Mouse (Mus musculus) embryonic facial prominence, embryonic 12.5 days (tissue): ENCODE measurements around the gene Guca2b. TPM values are rescaled to one million over a fixed set of nuclear protein-coding genes. Genes with fewer than 3 reads are reported as not detected.

ENCODE experiments used
- ATAC-seq: fragments of 200-750 bp; cut with Nextera tagmentation; 2 replicates; pipeline ENCODE4 v1.8.0; 2017; ENCODE audit not compliant: insufficient number of reproducible peaks, insufficient read depth, low FRiP score, low TSS enrichment
- H3K27ac ChIP-seq: fragments of 300-500 bp; sonication (generic); 2 replicates; pipeline ENCODE4 v1.5.1; 2016; ENCODE audit warnings: mild to moderate bottlenecking
- H3K27me3 ChIP-seq: fragments of 300-500 bp; sonication (generic); 2 replicates; pipeline ENCODE4 v1.6.1; 2016; ENCODE audit warnings: mild to moderate bottlenecking, moderate library complexity
- H3K36me3 ChIP-seq: fragments of 300-500 bp; sonication (generic); 2 replicates; pipeline ENCODE4 v1.6.1; 2016; ENCODE audit warnings: mild to moderate bottlenecking
- H3K4me1 ChIP-seq: fragments of 300-500 bp; sonication (generic); 2 replicates; pipeline ENCODE4 v1.6.1; 2016
- H3K4me2 ChIP-seq: fragments of 300-500 bp; sonication (generic); replicated peaks from 2 replicates; pipeline ENCODE4 v1.6.1; 2016; ENCODE audit warnings: mild to moderate bottlenecking, moderate library complexity
- H3K4me3 ChIP-seq: fragments of 300-500 bp; sonication (generic); 2 replicates; pipeline ENCODE4 v1.5.1; 2016; ENCODE audit warnings: mild to moderate bottlenecking
- H3K9ac ChIP-seq: fragments of 300-500 bp; sonication (generic); 2 replicates; pipeline ENCODE4 v1.6.1; 2016; ENCODE audit warnings: mild to moderate bottlenecking, moderate library complexity
- H3K9me3 ChIP-seq: fragments of 300-500 bp; sonication (generic); 2 replicates; pipeline ENCODE4 v1.6.1; 2016; ENCODE audit warnings: mild to moderate bottlenecking, moderate library complexity
- WGBS: fragments of 180-500 bp; shearing (Covaris S2); methylation state at CpG from one replicate; pipeline ENCODE4 v1.1.7; 2016; 5-methylcytosine and 5-hydroxymethylcytosine counted together
- polyA plus RNA-seq: library from polyadenylated mRNA; unstranded; fragments of >200 nt; fragmentation: Nextera tagmentation; extraction: Ambion mirVana; gene quantifications from 2 replicates; pipeline ENCODE4 v1.2.1, GENCODE M21; 2016

Gene Guca2b
- polyA plus RNA-seq, 1 experiment from 2014 or later, result not detected

DNA sequence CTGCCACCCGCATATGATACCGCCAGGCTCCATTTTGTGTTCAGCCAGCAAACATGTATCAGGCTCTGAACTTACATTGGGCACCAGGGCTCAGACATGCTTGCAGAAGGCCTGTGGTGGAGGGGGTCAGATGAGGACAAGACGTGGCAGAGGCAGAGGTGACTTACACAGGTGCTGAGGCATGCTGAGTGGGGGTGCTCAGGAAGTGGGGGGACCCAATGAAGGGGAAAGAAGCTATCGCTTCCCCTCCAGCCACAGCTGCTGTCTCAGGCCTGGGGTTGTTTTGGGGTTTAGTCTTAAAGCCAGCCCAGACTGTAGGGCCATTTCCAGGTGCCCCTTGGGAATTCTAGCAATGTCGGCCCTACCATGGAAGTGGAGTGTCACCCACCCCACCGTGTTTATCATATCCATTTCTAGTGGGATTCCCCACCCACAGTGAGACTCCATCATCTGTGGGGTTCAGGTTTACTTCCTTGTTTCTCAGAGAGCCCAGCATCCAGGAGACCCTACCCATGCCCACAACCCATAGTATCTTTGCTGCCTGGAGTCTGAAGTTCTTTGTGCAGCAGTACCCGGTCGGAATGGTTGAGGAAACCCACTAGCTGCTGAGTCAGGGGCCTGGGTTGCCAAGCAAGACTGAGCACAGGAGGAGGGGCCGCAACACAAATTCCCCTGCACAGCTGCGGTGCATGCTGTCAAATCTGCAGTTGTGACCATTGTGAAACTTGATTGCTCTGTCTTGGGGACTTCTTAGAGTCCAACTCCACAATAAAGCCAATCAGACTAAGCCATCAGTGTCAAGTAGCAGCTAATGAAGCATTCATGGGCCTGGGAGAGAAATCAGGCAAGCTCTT is 10.8 kb upstream of the Guca2b start:
- 68% methylated on average over 10 of the region's 10 CpGs for WGBS

GRCm38 (mm10) chr4:119668596-119668995 is 9.8 kb upstream of the Guca2b start:
- no peaks in the 10 kb centered on the region for H3K27me3 ChIP-seq
- H3K36me3 ChIP-seq, result no peaks in the 10 kb centered on the region
- H3K4me1 ChIP-seq, result peaks cover 6% of the 10 kb centered on the region; the same call in 1 of the 2 replicates
- H3K9me3 ChIP-seq, result no peaks in the 10 kb centered on the region
- H3K4me3 ChIP-seq, result no peak overlapping the region
- no peak overlapping the region for H3K27ac ChIP-seq
- ATAC-seq, result no peak
- H3K4me2 ChIP-seq, result no peak overlapping the region
- WGBS, result 70% methylated on average over 4 of the region's 4 CpGs
- H3K9ac ChIP-seq, result no peak overlapping the region

More for the DNA sequence above, 10.8 kb upstream of the Guca2b start:
- Histone ChIP-seq H3K36me3 (no peaks in the 10 kb centered on the region), H3K4me1 (peaks cover 6% of the 10 kb centered on the region; the same call in 1 of the 2 replicates), H3K4me2 (no peak overlapping the region), H3K9me3 (no peaks in the 10 kb centered on the region), H3K9ac (no peak overlapping the region), H3K27ac (no peak overlapping the region), H3K4me3 (no peak overlapping the region), H3K27me3 (no peaks in the 10 kb centered on the region)
- ATAC-seq, result no peak

GRCm38 (mm10) chr4:119668185-119668584 is 9.4 kb upstream of the Guca2b start:
- ATAC-seq, result no peak
- Histone ChIP-seq H3K36me3 (no peaks in the 10 kb centered on the region), H3K4me3 (no peak overlapping the region), H3K4me2 (no peak overlapping the region), H3K4me1 (peaks cover 6% of the 10 kb centered on the region; the same call in 1 of the 2 replicates), H3K9me3 (no peaks in the 10 kb centered on the region), H3K27me3 (no peaks in the 10 kb centered on the region), H3K9ac (no peak overlapping the region), H3K27ac (no peak overlapping the region)
- WGBS, result 83% methylated on average over 3 of the region's 3 CpGs

- Histone ChIP-seq H3K4me1 (peaks cover 6% of the 10 kb centered on the region; the same call in 1 of the 2 replicates), H3K27me3 (no peaks in the 10 kb centered on the region), H3K27ac (no peak overlapping the region), H3K9ac (no peak overlapping the region), H3K4me3 (no peak overlapping the region), H3K9me3 (no peaks in the 10 kb centered on the region), H3K4me2 (no peak overlapping the region), H3K36me3 (no peaks in the 10 kb centered on the region)
- 25% methylated on average over 5 of the region's 5 CpGs for WGBS
- ATAC-seq, result no peak
Observed at GRCm38 (mm10) chr4:119667454-119667853, 8.7 kb upstream of the Guca2b start.

DNA sequence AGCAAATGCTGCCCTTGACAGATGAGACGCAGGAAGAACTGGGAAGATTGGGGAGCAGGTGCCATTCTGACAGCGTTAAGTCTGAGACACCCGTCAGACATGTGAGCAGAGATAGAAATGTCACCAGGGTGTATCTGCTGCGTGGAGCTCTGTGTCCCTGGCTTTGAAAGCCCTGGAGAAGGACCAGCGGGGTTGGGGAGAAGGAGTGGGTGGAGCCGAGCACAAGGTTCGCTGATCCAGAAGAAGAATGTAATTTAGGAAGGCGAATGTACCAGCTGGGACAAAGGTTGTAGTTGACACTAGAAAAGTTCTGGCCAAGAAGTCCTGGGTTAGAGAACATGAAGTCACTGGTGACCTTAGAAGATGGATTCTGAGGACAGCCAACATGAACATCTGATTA is 7.4 kb upstream of the Guca2b start:
- Histone ChIP-seq H3K4me3 (no peak overlapping the region), H3K36me3 (no peaks in the 10 kb centered on the region), H3K9me3 (no peaks in the 10 kb centered on the region), H3K27ac (no peak overlapping the region), H3K4me2 (no peak overlapping the region), H3K9ac (no peak overlapping the region), H3K27me3 (no peaks in the 10 kb centered on the region), H3K4me1 (no peaks in the 10 kb centered on the region; the same call in 1 of the 2 replicates)
- WGBS, result 56% methylated on average over 8 of the region's 8 CpGs
- ATAC-seq, result no peak

GRCm38 (mm10) chr4:119665166-119665565 is 6.4 kb upstream of the Guca2b start:
- WGBS, result 93% methylated on average over 2 of the region's 2 CpGs
- Histone ChIP-seq H3K4me3 (no peak overlapping the region), H3K27ac (no peak overlapping the region), H3K27me3 (no peaks in the 10 kb centered on the region), H3K9me3 (no peaks in the 10 kb centered on the region), H3K4me2 (no peak overlapping the region), H3K4me1 (no peaks in the 10 kb centered on the region; the same call in 1 of the 2 replicates), H3K9ac (no peak overlapping the region), H3K36me3 (no peaks in the 10 kb centered on the region)
- no peak for ATAC-seq

DNA sequence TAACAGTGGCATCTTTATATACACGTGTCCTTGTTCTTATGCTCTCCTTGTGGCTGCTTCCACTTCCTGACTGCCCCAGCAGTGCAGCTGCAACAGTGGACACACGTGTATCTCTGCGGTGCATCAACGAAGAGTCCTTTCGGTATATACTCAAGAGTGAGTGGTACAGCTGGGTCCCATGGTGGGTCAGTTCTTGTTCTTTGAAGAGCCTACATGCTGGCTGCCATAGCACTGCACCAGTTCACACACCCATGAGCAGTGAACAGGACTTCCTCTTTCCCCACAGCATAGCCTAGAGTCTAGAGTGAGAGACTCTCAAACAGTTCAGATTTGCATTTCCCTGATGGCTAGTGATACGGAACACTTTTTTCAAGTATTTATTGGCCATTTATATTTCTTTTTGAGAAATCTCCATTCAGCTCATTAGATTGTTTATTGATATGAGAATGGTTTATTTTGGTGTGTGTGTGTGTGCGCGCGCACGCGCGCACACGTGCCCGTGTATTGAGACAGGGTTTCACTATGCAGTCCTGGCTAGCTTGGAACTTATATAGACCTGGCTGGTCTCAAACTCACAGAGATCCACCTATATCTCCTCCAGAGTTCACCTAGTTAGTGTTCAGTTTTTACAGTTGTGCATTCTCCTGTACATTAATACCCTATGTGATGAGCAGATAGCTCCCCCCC is 4.8 kb upstream of the Guca2b start:
- H3K9me3 ChIP-seq, result no peaks in the 10 kb centered on the region
- ATAC-seq, result no peak
- no peak overlapping the region for H3K4me3 ChIP-seq
- WGBS, result 92% methylated on average over 14 of the region's 14 CpGs
- no peak overlapping the region for H3K27ac ChIP-seq
- no peaks in the 10 kb centered on the region for H3K36me3 ChIP-seq
- 0 out of 2 replicates have a peak, but pooled peaks cover 5% of the 10 kb centered on the region for H3K27me3 ChIP-seq
- no peak overlapping the region for H3K4me2 ChIP-seq
- H3K4me1 ChIP-seq, result no peaks in the 10 kb centered on the region
- no peak overlapping the region for H3K9ac ChIP-seq

DNA sequence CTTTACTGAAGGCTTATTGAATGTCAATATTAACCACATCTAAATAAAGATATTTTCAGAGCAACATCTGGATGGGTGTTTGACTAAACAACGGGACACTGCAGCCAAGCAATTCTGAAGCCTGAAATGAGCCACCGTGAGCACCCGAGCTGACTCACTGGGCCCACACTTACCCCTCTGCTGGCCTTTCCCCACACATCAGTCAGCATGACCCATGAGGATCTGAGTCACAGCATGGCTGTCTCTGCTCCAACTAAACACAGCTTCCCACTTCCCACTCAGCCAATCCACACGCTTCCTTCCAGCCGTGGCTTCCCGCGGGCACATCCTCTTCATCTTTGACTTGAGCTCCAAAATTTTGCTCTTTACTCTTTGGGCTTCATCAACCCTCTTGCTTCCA is 4.2 kb upstream of the Guca2b start:
- 0 out of 2 replicates have a peak, but pooled peaks cover 5% of the 10 kb centered on the region for H3K27me3 ChIP-seq
- no peaks in the 10 kb centered on the region for H3K4me1 ChIP-seq
- H3K36me3 ChIP-seq, result no peaks in the 10 kb centered on the region
- WGBS, result 85% methylated on average over 7 of the region's 7 CpGs
- no peak overlapping the region for H3K4me3 ChIP-seq
- no peak for ATAC-seq
- H3K27ac ChIP-seq, result no peak overlapping the region
- H3K9ac ChIP-seq, result no peak overlapping the region
- H3K9me3 ChIP-seq, result no peaks in the 10 kb centered on the region
- H3K4me2 ChIP-seq, result no peak overlapping the region

DNA sequence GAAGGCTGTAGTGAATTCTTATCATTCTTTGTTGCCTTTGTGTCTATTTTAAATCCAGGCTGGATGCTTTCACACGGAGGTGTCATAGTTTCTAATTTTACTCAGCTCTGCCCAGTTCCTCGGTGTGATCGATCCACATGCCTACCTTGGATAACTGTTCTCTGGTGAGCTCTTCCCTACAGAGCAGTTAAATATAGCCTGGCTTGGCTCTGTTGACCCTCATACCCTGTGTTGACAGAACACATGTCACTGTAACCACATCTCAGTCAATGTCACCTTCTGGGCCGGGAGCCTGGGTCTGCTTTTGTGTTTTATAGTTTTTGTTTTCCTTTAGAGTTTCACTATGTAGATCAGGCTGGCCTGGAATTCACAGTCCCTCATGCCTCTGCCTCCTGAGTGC is 3.4 kb upstream of the Guca2b start:
- H3K36me3 ChIP-seq, result no peaks in the 10 kb centered on the region
- ATAC-seq, result no peak
- H3K4me2 ChIP-seq, result no peak overlapping the region

DNA sequence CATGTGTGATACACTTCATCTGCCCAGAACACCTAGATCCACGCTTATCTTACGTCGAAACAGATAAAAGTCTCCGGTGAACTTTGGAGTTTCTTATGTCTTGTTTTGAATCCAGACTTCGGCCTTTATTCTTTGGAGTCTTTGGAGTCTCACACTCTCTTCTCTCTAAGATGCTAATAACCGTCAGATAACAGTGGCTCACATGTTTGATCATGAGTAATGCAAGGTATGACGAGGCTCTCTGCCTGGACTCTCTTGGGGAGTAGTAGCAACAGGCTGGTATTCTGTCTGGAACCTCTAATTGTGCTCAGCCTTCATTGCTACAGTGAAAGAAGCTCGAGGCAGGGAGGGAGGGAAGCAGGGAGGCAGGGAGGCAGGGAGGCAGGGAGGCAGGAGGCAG is 1.3 kb upstream of the Guca2b start:
- H3K9ac ChIP-seq, result no peak overlapping the region
- no peaks in the 10 kb centered on the region for H3K36me3 ChIP-seq
- no peak overlapping the region for H3K27ac ChIP-seq
- H3K27me3 ChIP-seq, result 0 out of 2 replicates have a peak, but pooled peaks cover 5% of the 10 kb centered on the region
- ATAC-seq, result no peak
- H3K4me1 ChIP-seq, result no peaks in the 10 kb centered on the region
- no peaks in the 10 kb centered on the region for H3K9me3 ChIP-seq
- H3K4me2 ChIP-seq, result no peak overlapping the region
- WGBS, result 80% methylated on average over 8 of the region's 8 CpGs
- no peak overlapping the region for H3K4me3 ChIP-seq

More for the DNA sequence above, 3.4 kb upstream of the Guca2b start:
- no peaks in the 10 kb centered on the region for H3K9me3 ChIP-seq
- H3K9ac ChIP-seq, result no peak overlapping the region
- WGBS, result 69% methylated on average over 4 of the region's 4 CpGs
- H3K4me3 ChIP-seq, result no peak overlapping the region
- no peaks in the 10 kb centered on the region for H3K4me1 ChIP-seq
- 0 out of 2 replicates have a peak, but pooled peaks cover 5% of the 10 kb centered on the region for H3K27me3 ChIP-seq
- H3K27ac ChIP-seq, result no peak overlapping the region

DNA sequence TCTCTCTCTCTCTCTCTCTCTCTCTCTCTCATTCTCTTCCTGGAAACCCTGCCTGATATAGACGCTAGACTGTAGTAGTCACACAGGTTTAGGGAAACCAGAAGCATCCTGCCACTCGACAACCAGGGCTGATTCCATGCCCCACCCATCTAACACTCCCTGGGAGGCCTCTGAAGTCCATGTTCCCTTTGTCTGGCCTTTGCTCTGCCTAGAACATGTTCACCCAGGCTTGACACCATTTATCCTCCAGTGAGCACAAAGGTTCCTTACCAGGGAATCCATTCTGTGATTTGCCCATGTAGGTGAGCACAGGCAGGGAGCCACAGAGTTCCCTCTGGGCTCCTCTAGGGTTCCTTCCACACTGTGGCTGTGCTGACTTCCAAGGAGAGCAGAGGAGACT is 508 bp downstream of the Guca2b start:
- no peaks in the 10 kb centered on the region for H3K4me1 ChIP-seq
- H3K9me3 ChIP-seq, result 0 out of 2 replicates have a peak, but pooled peaks cover 2% of the 10 kb centered on the region
- 0 out of 2 replicates have a peak, but pooled peaks cover 5% of the 10 kb centered on the region for H3K27me3 ChIP-seq
- H3K27ac ChIP-seq, result no peak overlapping the region
- no peak overlapping the region for H3K9ac ChIP-seq
- WGBS, result 59% methylated on average over 2 of the region's 2 CpGs
- no peak overlapping the region for H3K4me3 ChIP-seq
- no peaks in the 10 kb centered on the region for H3K36me3 ChIP-seq
- no peak overlapping the region for H3K4me2 ChIP-seq
- ATAC-seq, result no peak

DNA sequence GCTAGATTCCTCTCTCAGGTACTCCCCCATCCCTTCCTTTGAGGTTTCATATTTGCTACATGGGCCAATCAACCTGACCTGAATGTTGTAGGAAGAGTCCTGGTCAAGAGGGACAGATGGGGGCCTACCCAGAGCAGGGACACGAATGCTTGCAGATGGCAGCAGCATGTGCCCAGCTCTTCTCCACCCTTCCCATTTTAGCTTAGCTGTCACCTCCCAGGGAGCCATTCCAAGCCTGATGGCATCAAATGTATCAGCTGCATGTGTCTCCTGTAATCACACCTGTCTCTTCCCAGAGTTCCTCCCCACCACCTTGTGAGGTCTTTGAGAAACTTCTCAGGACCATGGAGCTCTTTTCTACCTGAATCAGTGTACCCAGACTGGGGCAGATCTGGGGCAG is 1.7 kb downstream of the Guca2b start:
- H3K4me2 ChIP-seq, result no peak overlapping the region
- 0 out of 2 replicates have a peak, but pooled peaks cover 5% of the 10 kb centered on the region for H3K27me3 ChIP-seq
- 75% methylated on average over 1 of the region's 1 CpGs for WGBS
- H3K4me1 ChIP-seq, result no peaks in the 10 kb centered on the region
- H3K36me3 ChIP-seq, result no peaks in the 10 kb centered on the region
- no peak overlapping the region for H3K27ac ChIP-seq
- ATAC-seq, result no peak
- no peak overlapping the region for H3K9ac ChIP-seq
- H3K9me3 ChIP-seq, result peaks cover 5% of the 10 kb centered on the region; the same call in 1 of the 2 replicates
- H3K4me3 ChIP-seq, result no peak overlapping the region
